Mouse (Mus musculus): ENCODE data around the gene Mtor. TPM values are rescaled to one million over a fixed set of nuclear protein-coding genes. Genes with fewer than 3 reads are reported as not detected.

The Mtor gene
- polyA plus RNA-seq, 1 experiment = 41.1 TPM

- DNase-seq (ENCODE audit: low read depth) = no peak
- TF ChIP-seq POLR2A (IDR thresholded peaks at IDR 0.05; ENCODE audit: borderline replicate concordance, extremely low read depth, insufficient read depth, insufficient read length, poor library complexity, severe bottlenecking) (no peak), CTCF (IDR thresholded peaks at IDR 0.05; ENCODE audit: borderline replicate concordance, extremely low read depth, insufficient read depth, insufficient read length) (no peak)
Observed at GRCm38 (mm10) chr4:148557766-148558165, 109.4 kb downstream of the Mtor start.

- TF ChIP-seq POLR2A (IDR thresholded peaks at IDR 0.05; ENCODE audit: borderline replicate concordance, extremely low read depth, insufficient read depth, insufficient read length, poor library complexity, severe bottlenecking) (peak; percentile 34; the same call in 1 of the 2 replicates), CTCF (IDR thresholded peaks at IDR 0.05; ENCODE audit: borderline replicate concordance, extremely low read depth, insufficient read depth, insufficient read length) (no peak)
- DNase-seq (ENCODE audit: low read depth) = peak; percentile 96
Observed at GRCm38 (mm10) chr4:148558297-148559000, 110.0 kb downstream of the Mtor start, which contains the start of gene Exosc10. TSS of gene Exosc10 (plus strand) at chr4:148558429.

GRCm38 (mm10) chr4:148562676-148563075 is 114.3 kb downstream of the Mtor start:
- DNase-seq (ENCODE audit: low read depth) = no peak
- TF ChIP-seq CTCF (IDR thresholded peaks at IDR 0.05; ENCODE audit: borderline replicate concordance, extremely low read depth, insufficient read depth, insufficient read length) (no peak), POLR2A (IDR thresholded peaks at IDR 0.05; ENCODE audit: borderline replicate concordance, extremely low read depth, insufficient read depth, insufficient read length, poor library complexity, severe bottlenecking) (no peak)

GRCm38 (mm10) chr4:148563595-148563994 is 115.2 kb downstream of the Mtor start:
- TF ChIP-seq POLR2A (IDR thresholded peaks at IDR 0.05; ENCODE audit: borderline replicate concordance, extremely low read depth, insufficient read depth, insufficient read length, poor library complexity, severe bottlenecking) (no peak), CTCF (IDR thresholded peaks at IDR 0.05; ENCODE audit: borderline replicate concordance, extremely low read depth, insufficient read depth, insufficient read length) (no peak)
- DNase-seq (ENCODE audit: low read depth) = no peak

GRCm38 (mm10) chr4:148570138-148570537 is 121.7 kb downstream of the Mtor start:
- TF ChIP-seq CTCF (IDR thresholded peaks at IDR 0.05; ENCODE audit: borderline replicate concordance, extremely low read depth, insufficient read depth, insufficient read length) = no peak
- no peak for TF ChIP-seq POLR2A (IDR thresholded peaks at IDR 0.05; ENCODE audit: borderline replicate concordance, extremely low read depth, insufficient read depth, insufficient read length, poor library complexity, severe bottlenecking)
- no peak for DNase-seq (ENCODE audit: low read depth)

- DNase-seq (ENCODE audit: low read depth) = no peak
Observed at GRCm38 (mm10) chr4:148570693-148571295, 122.4 kb downstream of the Mtor start.

GRCm38 (mm10) chr4:148573222-148573621 is 124.8 kb downstream of the Mtor start:
- TF ChIP-seq POLR2A (IDR thresholded peaks at IDR 0.05; ENCODE audit: borderline replicate concordance, extremely low read depth, insufficient read depth, insufficient read length, poor library complexity, severe bottlenecking) = no peak
- TF ChIP-seq CTCF (IDR thresholded peaks at IDR 0.05; ENCODE audit: borderline replicate concordance, extremely low read depth, insufficient read depth, insufficient read length) = no peak
- no peak for DNase-seq (ENCODE audit: low read depth)

More at GRCm38 (mm10) chr4:148570693-148571295, 122.4 kb downstream of the Mtor start:
- TF ChIP-seq CTCF (IDR thresholded peaks at IDR 0.05; ENCODE audit: borderline replicate concordance, extremely low read depth, insufficient read depth, insufficient read length) (no peak), POLR2A (IDR thresholded peaks at IDR 0.05; ENCODE audit: borderline replicate concordance, extremely low read depth, insufficient read depth, insufficient read length, poor library complexity, severe bottlenecking) (no peak)

GRCm38 (mm10) chr4:148580765-148581164 is 132.4 kb downstream of the Mtor start:
- no peak for DNase-seq (ENCODE audit: low read depth)
- TF ChIP-seq POLR2A (IDR thresholded peaks at IDR 0.05; ENCODE audit: borderline replicate concordance, extremely low read depth, insufficient read depth, insufficient read length, poor library complexity, severe bottlenecking) (no peak), CTCF (IDR thresholded peaks at IDR 0.05; ENCODE audit: borderline replicate concordance, extremely low read depth, insufficient read depth, insufficient read length) (no peak)

GRCm38 (mm10) chr4:148581422-148581821 is 133.0 kb downstream of the Mtor start:
- TF ChIP-seq POLR2A (IDR thresholded peaks at IDR 0.05; ENCODE audit: borderline replicate concordance, extremely low read depth, insufficient read depth, insufficient read length, poor library complexity, severe bottlenecking) (no peak), CTCF (IDR thresholded peaks at IDR 0.05; ENCODE audit: borderline replicate concordance, extremely low read depth, insufficient read depth, insufficient read length) (no peak)
- no peak for DNase-seq (ENCODE audit: low read depth)

GRCm38 (mm10) chr4:148583257-148583656 is 134.8 kb downstream of the Mtor start:
- TF ChIP-seq CTCF (IDR thresholded peaks at IDR 0.05; ENCODE audit: borderline replicate concordance, extremely low read depth, insufficient read depth, insufficient read length) (no peak), POLR2A (IDR thresholded peaks at IDR 0.05; ENCODE audit: borderline replicate concordance, extremely low read depth, insufficient read depth, insufficient read length, poor library complexity, severe bottlenecking) (no peak)
- no peak for DNase-seq (ENCODE audit: low read depth)

- DNase-seq (ENCODE audit: low read depth) = no peak
- no peak for TF ChIP-seq POLR2A (IDR thresholded peaks at IDR 0.05; ENCODE audit: borderline replicate concordance, extremely low read depth, insufficient read depth, insufficient read length, poor library complexity, severe bottlenecking)
- no peak for TF ChIP-seq CTCF (IDR thresholded peaks at IDR 0.05; ENCODE audit: borderline replicate concordance, extremely low read depth, insufficient read depth, insufficient read length)
Observed at GRCm38 (mm10) chr4:148586648-148587047, 138.2 kb downstream of the Mtor start.

All from brain, embryonic 14.5 days (tissue).